Mouse (Mus musculus): ENCODE results near the gene Fubp3. TPM values are rescaled to one million over a fixed set of nuclear protein-coding genes. Genes with fewer than 3 reads are reported as not detected.
"Not testable (repeated sequence)": the region's sequence is repeated elsewhere in the genome, so short reads cannot be mapped to it uniquely, and the experiment has no call there.

Gene Fubp3
- 102 and 105 TPM in 2 replicates for polyA plus RNA-seq (2015; fragmentation: Nextera tagmentation; extraction: Ambion mirVana)

GRCm38 (mm10) chr2:31572051-31572914, at the start of gene Fubp3:
Gene Fubp3, plus strand, starts transcription at chr2:31572651.
- peaks cover 5% of the 10 kb centered on the region; the same call in 1 of the 2 replicates for H3K36me3 ChIP-seq
- H3K4me1 ChIP-seq = peaks cover 18% of the 10 kb centered on the region
- WGBS = under 1% methylated on average over 50 of the region's 51 CpGs
- peak within 1 kb of the TSS; percentile 84 for H3K4me2 ChIP-seq
- peak within 1 kb of the TSS; percentile 96 for H3K4me3 ChIP-seq
- peak; percentile 96 for ATAC-seq (ENCODE audit: insufficient number of reproducible peaks, insufficient read depth, low FRiP score, low TSS enrichment, low read depth)
- H3K27me3 ChIP-seq = no peaks in the 10 kb centered on the region
- H3K9ac ChIP-seq = peak within 1 kb of the TSS; percentile 99
- H3K9me3 ChIP-seq = no peaks in the 10 kb centered on the region
- peak within 1 kb of the TSS; percentile 89 for H3K27ac ChIP-seq

- no peak for ATAC-seq (ENCODE audit: insufficient number of reproducible peaks, insufficient read depth, low FRiP score, low TSS enrichment, low read depth)
- H3K36me3 ChIP-seq = no peaks in the 10 kb centered on the region
- 72% methylated on average over 5 of the region's 5 CpGs for WGBS
- H3K9me3 ChIP-seq = no peaks in the 10 kb centered on the region
- H3K27me3 ChIP-seq = peaks cover 4% of the 10 kb centered on the region; the same call in 1 of the 2 replicates
- no peak overlapping the region for H3K4me3 ChIP-seq
- H3K4me1 ChIP-seq = peaks cover 9% of the 10 kb centered on the region
- no peak overlapping the region for H3K4me2 ChIP-seq
- H3K9ac ChIP-seq = no peak overlapping the region
- no peak overlapping the region for H3K27ac ChIP-seq
Measured at GRCm38 (mm10) chr2:31524641-31525040, 47.8 kb upstream of the Fubp3 start.

- no peak overlapping the region for H3K4me3 ChIP-seq
- no peaks in the 10 kb centered on the region for H3K36me3 ChIP-seq
- H3K27me3 ChIP-seq = peaks cover 4% of the 10 kb centered on the region; the same call in 1 of the 2 replicates
- no peak overlapping the region for H3K27ac ChIP-seq
- no peak overlapping the region for H3K4me2 ChIP-seq
- ATAC-seq (ENCODE audit: insufficient number of reproducible peaks, insufficient read depth, low FRiP score, low TSS enrichment, low read depth) = no peak
- 23% methylated on average over 10 of the region's 10 CpGs for WGBS
- no peaks in the 10 kb centered on the region for H3K9me3 ChIP-seq
- peaks cover 9% of the 10 kb centered on the region for H3K4me1 ChIP-seq
- no peak overlapping the region for H3K9ac ChIP-seq
Measured at GRCm38 (mm10) chr2:31525778-31526177, 46.7 kb upstream of the Fubp3 start.

- no peak overlapping the region for H3K27ac ChIP-seq
- H3K9ac ChIP-seq = peak overlapping the region; percentile 36; the same call in 1 of the 2 replicates
- no peak for ATAC-seq (ENCODE audit: insufficient number of reproducible peaks, insufficient read depth, low FRiP score, low TSS enrichment, low read depth)
- H3K4me1 ChIP-seq = peaks cover 9% of the 10 kb centered on the region
- no peak overlapping the region for H3K4me3 ChIP-seq
- H3K27me3 ChIP-seq = peaks cover 4% of the 10 kb centered on the region; the same call in 1 of the 2 replicates
- no peak overlapping the region for H3K4me2 ChIP-seq
- no peaks in the 10 kb centered on the region for H3K9me3 ChIP-seq
- WGBS = 33% methylated on average over 5 of the region's 5 CpGs
- H3K36me3 ChIP-seq = no peaks in the 10 kb centered on the region
Measured at GRCm38 (mm10) chr2:31530201-31530600, 42.2 kb upstream of the Fubp3 start.

- WGBS = 73% methylated on average over 5 of the region's 5 CpGs
- Histone ChIP-seq H3K4me3 (no peak overlapping the region), H3K9ac (no peak overlapping the region), H3K4me1 (no peaks in the 10 kb centered on the region), H3K27me3 (no peaks in the 10 kb centered on the region), H3K36me3 (no peaks in the 10 kb centered on the region), H3K27ac (no peak overlapping the region), H3K9me3 (no peaks in the 10 kb centered on the region), H3K4me2 (no peak overlapping the region)
- ATAC-seq (ENCODE audit: insufficient number of reproducible peaks, insufficient read depth, low FRiP score, low TSS enrichment, low read depth) = no peak
Measured at GRCm38 (mm10) chr2:31537054-31537453, 35.4 kb upstream of the Fubp3 start.

GRCm38 (mm10) chr2:31538745-31539144, 33.7 kb upstream of the Fubp3 start:
- no peak overlapping the region for H3K4me2 ChIP-seq
- no peaks in the 10 kb centered on the region for H3K27me3 ChIP-seq
- no peak overlapping the region for H3K27ac ChIP-seq
- H3K9me3 ChIP-seq = no peaks in the 10 kb centered on the region
- ATAC-seq (ENCODE audit: insufficient number of reproducible peaks, insufficient read depth, low FRiP score, low TSS enrichment, low read depth) = no peak
- no peak overlapping the region for H3K9ac ChIP-seq
- no peaks in the 10 kb centered on the region for H3K4me1 ChIP-seq
- no peak overlapping the region for H3K4me3 ChIP-seq
- 69% methylated on average over 5 of the region's 5 CpGs for WGBS
- no peaks in the 10 kb centered on the region for H3K36me3 ChIP-seq

GRCm38 (mm10) chr2:31541581-31541980, 30.9 kb upstream of the Fubp3 start:
- Histone ChIP-seq H3K4me2 (no peak overlapping the region), H3K4me3 (no peak overlapping the region), H3K27me3 (no peaks in the 10 kb centered on the region), H3K9me3 (no peaks in the 10 kb centered on the region), H3K27ac (no peak overlapping the region), H3K36me3 (no peaks in the 10 kb centered on the region), H3K9ac (no peak overlapping the region), H3K4me1 (no peaks in the 10 kb centered on the region)
- no peak for ATAC-seq (ENCODE audit: insufficient number of reproducible peaks, insufficient read depth, low FRiP score, low TSS enrichment, low read depth)
- WGBS = 76% methylated on average over 5 of the region's 5 CpGs

GRCm38 (mm10) chr2:31547726-31548125, 24.7 kb upstream of the Fubp3 start:
- Histone ChIP-seq H3K27me3 (no peaks in the 10 kb centered on the region), H3K27ac (0 out of 2 replicates have a peak overlapping the region, but pooled peaks have one; percentile 28), H3K4me1 (peaks cover 11% of the 10 kb centered on the region), H3K4me2 (peak overlapping the region; percentile 9; the same call in 1 of the 2 replicates), H3K36me3 (no peaks in the 10 kb centered on the region), H3K9ac (no peak overlapping the region), H3K9me3 (no peaks in the 10 kb centered on the region), H3K4me3 (no peak overlapping the region)
- 25% methylated on average over 11 of the region's 11 CpGs for WGBS
- no peak for ATAC-seq (ENCODE audit: insufficient number of reproducible peaks, insufficient read depth, low FRiP score, low TSS enrichment, low read depth)

GRCm38 (mm10) chr2:31550503-31550902, 21.9 kb upstream of the Fubp3 start:
- Histone ChIP-seq H3K27me3 (no peaks in the 10 kb centered on the region), H3K4me1 (peaks cover 11% of the 10 kb centered on the region), H3K4me3 (no peak overlapping the region), H3K27ac (no peak overlapping the region), H3K36me3 (no peaks in the 10 kb centered on the region), H3K9me3 (no peaks in the 10 kb centered on the region; the same call in 1 of the 2 replicates), H3K4me2 (no peak overlapping the region), H3K9ac (no peak overlapping the region)
- ATAC-seq (ENCODE audit: insufficient number of reproducible peaks, insufficient read depth, low FRiP score, low TSS enrichment, low read depth) = no peak
- WGBS = 74% methylated on average over 3 of the region's 3 CpGs

- H3K4me2 ChIP-seq; H3K36me3 ChIP-seq; ATAC-seq (ENCODE audit: insufficient number of reproducible peaks, insufficient read depth, low FRiP score, low TSS enrichment, low read depth); H3K9me3 ChIP-seq; H3K27me3 ChIP-seq; H3K4me3 ChIP-seq; H3K9ac ChIP-seq; H3K27ac ChIP-seq: not testable (repeated sequence)
- WGBS = 90% methylated on average over 3 of the region's 3 CpGs
- H3K4me1 ChIP-seq = peaks cover 11% of the 10 kb centered on the region
Measured at GRCm38 (mm10) chr2:31551351-31551750, 21.1 kb upstream of the Fubp3 start.

GRCm38 (mm10) chr2:31551971-31552370, 20.5 kb upstream of the Fubp3 start:
- Histone ChIP-seq H3K4me3 (no peak overlapping the region), H3K36me3 (no peaks in the 10 kb centered on the region), H3K4me1 (peaks cover 11% of the 10 kb centered on the region), H3K27ac (no peak overlapping the region), H3K27me3 (no peaks in the 10 kb centered on the region), H3K4me2 (no peak overlapping the region), H3K9me3 (no peaks in the 10 kb centered on the region; the same call in 1 of the 2 replicates), H3K9ac (no peak overlapping the region)
- 89% methylated on average over 10 of the region's 10 CpGs for WGBS
- ATAC-seq (ENCODE audit: insufficient number of reproducible peaks, insufficient read depth, low FRiP score, low TSS enrichment, low read depth) = no peak

GRCm38 (mm10) chr2:31554619-31555018, 17.8 kb upstream of the Fubp3 start:
- Histone ChIP-seq H3K27ac (no peak overlapping the region), H3K9me3 (no peaks in the 10 kb centered on the region; the same call in 1 of the 2 replicates), H3K36me3 (no peaks in the 10 kb centered on the region), H3K4me2 (no peak overlapping the region), H3K4me1 (no peaks in the 10 kb centered on the region), H3K9ac (no peak overlapping the region), H3K4me3 (no peak overlapping the region), H3K27me3 (no peaks in the 10 kb centered on the region)
- ATAC-seq (ENCODE audit: insufficient number of reproducible peaks, insufficient read depth, low FRiP score, low TSS enrichment, low read depth) = no peak
- 85% methylated on average over 5 of the region's 5 CpGs for WGBS
